Mouse (Mus musculus) cortical plate, adult 2 months (tissue): Measurements from ENCODE around the gene Tmem140.

Experiments used
- CTCF ChIP-seq: fragments of 200-500 bp; IDR thresholded peaks from 2 replicates; pipeline ENCODE4 v1.5.1; 2011; ENCODE audit warnings: mild to moderate bottlenecking, control low read depth, low read length; ENCODE audit not compliant: insufficient read depth; ENCODE audit errors: extremely low read depth
- POLR2A ChIP-seq: fragments of 200-500 bp; IDR thresholded peaks from 2 replicates; pipeline ENCODE4 v1.6.1; 2011; ENCODE audit warnings: mild to moderate bottlenecking, low read length, control low read depth; ENCODE audit not compliant: insufficient read depth; ENCODE audit errors: extremely low read depth

DNA sequence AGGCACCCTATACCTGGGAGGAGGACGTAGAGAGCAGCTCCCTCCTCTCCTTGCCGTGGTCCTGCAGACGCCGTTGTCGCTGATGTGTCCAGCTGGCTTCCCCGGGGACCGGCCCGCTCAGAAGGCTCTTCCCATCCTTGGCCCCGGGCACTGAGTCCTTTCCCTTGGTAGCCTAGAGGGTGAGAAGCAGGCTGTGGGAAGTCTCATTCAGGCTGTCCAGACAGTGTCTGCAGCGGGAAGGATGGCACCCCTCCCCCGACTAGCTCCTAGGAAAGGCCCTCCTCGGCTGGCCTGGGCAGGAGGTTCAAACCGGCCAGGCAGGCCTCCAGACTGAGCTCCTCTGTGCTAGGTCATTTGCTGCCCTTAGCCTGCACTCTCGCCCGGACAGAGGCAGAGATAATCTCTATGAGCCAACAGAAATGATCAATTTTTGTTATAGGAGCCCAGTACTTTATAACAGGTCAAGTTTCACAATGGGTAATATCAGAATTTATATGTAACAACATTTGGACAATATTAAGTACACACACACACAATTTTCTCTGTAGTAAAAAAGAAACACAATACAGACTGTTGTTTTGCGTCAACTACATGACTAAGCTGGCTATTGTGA is 33.3 kb downstream of the Tmem140 start:
- TF ChIP-seq CTCF, result no peak
- no peak for TF ChIP-seq POLR2A
